Mouse (Mus musculus): ENCODE measurements around the gene Sorcs2. TPM values are rescaled to one million over a fixed set of nuclear protein-coding genes. Genes with fewer than 3 reads are reported as not detected.

The Sorcs2 gene
- polyA plus RNA-seq, 1 experiment from 2014 or later, result 9.9 TPM

GRCm38 (mm10) chr5:36220105-36220504 lies 177.8 kb downstream of the Sorcs2 start:
- ATAC-seq (ENCODE audit: insufficient number of reproducible peaks, insufficient read depth, low FRiP score, low read depth), result no peak
- Histone ChIP-seq H3K9me3 (ENCODE audit: control insufficient read depth, low read length) (peaks cover 5% of the 10 kb centered on the region; the same call in 1 of the 2 replicates), H3K9ac (ENCODE audit: low read length) (no peak overlapping the region), H3K4me2 (ENCODE audit: low read length) (no peak overlapping the region), H3K27me3 (ENCODE audit: control insufficient read depth, insufficient read depth, low read length) (no peaks in the 10 kb centered on the region), H3K27ac (replicated peaks in 1 of 2; ENCODE audit: control insufficient read depth in 1 of 2, insufficient read depth in 1 of 2, low read depth in 2 of 2, low read length in 2 of 2) (no peak overlapping the region), H3K4me3 (ENCODE audit: control insufficient read depth in 1 of 2, insufficient read depth in 1 of 2, low read depth in 1 of 2, low read length in 2 of 2) (no peak overlapping the region), H3K4me1 (ENCODE audit: control insufficient read depth in 2 of 2, insufficient read depth in 2 of 2, low read length in 2 of 2) (peaks cover 0 to 4% of the 10 kb centered on the region in 2 experiments; a peak in 3 of 4 replicates), H3K36me3 (ENCODE audit: control insufficient read depth, insufficient read depth, low read length) (no peaks in the 10 kb centered on the region)
- WGBS, result 79% methylated on average over 4 of the region's 4 CpGs

GRCm38 (mm10) chr5:36213310-36213709 lies 184.6 kb downstream of the Sorcs2 start:
- no peaks in the 10 kb centered on the region; a peak in 2 of 4 replicates for H3K4me1 ChIP-seq (ENCODE audit: control insufficient read depth in 2 of 2, insufficient read depth in 2 of 2, low read length in 2 of 2)
- H3K4me2 ChIP-seq (ENCODE audit: low read length), result no peak overlapping the region
- no peak overlapping the region for H3K4me3 ChIP-seq (ENCODE audit: control insufficient read depth in 1 of 2, insufficient read depth in 1 of 2, low read depth in 1 of 2, low read length in 2 of 2)
- H3K36me3 ChIP-seq (ENCODE audit: control insufficient read depth, insufficient read depth, low read length), result no peaks in the 10 kb centered on the region
- no peak overlapping the region for H3K9ac ChIP-seq (ENCODE audit: low read length)
- 75% methylated on average over 10 of the region's 10 CpGs for WGBS
- no peak for ATAC-seq (ENCODE audit: insufficient number of reproducible peaks, insufficient read depth, low FRiP score, low read depth)
- peaks cover 11% of the 10 kb centered on the region for H3K9me3 ChIP-seq (ENCODE audit: control insufficient read depth, low read length)
- H3K27ac ChIP-seq (replicated peaks in 1 of 2; ENCODE audit: control insufficient read depth in 1 of 2, insufficient read depth in 1 of 2, low read depth in 2 of 2, low read length in 2 of 2), result no peak overlapping the region
- no peaks in the 10 kb centered on the region for H3K27me3 ChIP-seq (ENCODE audit: control insufficient read depth, insufficient read depth, low read length)

DNA sequence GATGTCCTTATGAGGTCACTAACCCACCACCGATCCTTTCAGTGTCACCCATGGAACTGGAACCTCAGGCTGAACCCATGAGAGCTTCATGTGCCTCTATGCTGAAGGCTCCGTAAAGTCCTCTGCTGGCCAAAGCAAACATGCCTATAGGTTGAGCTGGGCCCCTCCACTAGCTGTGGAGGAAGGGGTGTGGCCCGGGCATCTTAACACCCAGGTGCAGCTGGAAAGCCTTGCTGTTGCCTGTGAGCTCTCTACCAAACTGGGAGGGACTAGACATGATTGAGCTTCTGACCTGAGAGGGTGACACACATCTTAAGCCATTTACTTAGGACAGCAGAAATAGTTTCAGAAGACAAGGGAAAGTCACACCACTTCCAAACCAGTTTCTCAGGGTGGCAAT lies 189.1 kb downstream of the Sorcs2 start:
- WGBS, result 89% methylated on average over 3 of the region's 3 CpGs
- Histone ChIP-seq H3K9ac (ENCODE audit: low read length) (no peak overlapping the region), H3K27ac (replicated peaks in 1 of 2; ENCODE audit: control insufficient read depth in 1 of 2, insufficient read depth in 1 of 2, low read depth in 2 of 2, low read length in 2 of 2) (no peak overlapping the region), H3K4me2 (ENCODE audit: low read length) (no peak overlapping the region), H3K36me3 (ENCODE audit: control insufficient read depth, insufficient read depth, low read length) (no peaks in the 10 kb centered on the region), H3K4me1 (ENCODE audit: control insufficient read depth in 2 of 2, insufficient read depth in 2 of 2, low read length in 2 of 2) (peaks cover 0 to 6% of the 10 kb centered on the region in 2 experiments; a peak in 2 of 4 replicates), H3K9me3 (ENCODE audit: control insufficient read depth, low read length) (no peaks in the 10 kb centered on the region), H3K27me3 (ENCODE audit: control insufficient read depth, insufficient read depth, low read length) (no peaks in the 10 kb centered on the region), H3K4me3 (ENCODE audit: control insufficient read depth in 1 of 2, insufficient read depth in 1 of 2, low read depth in 1 of 2, low read length in 2 of 2) (no peak overlapping the region)
- ATAC-seq (ENCODE audit: insufficient number of reproducible peaks, insufficient read depth, low FRiP score, low read depth), result no peak

GRCm38 (mm10) chr5:36205397-36205796 lies 192.5 kb downstream of the Sorcs2 start:
- Histone ChIP-seq H3K36me3 (ENCODE audit: control insufficient read depth, insufficient read depth, low read length) (no peaks in the 10 kb centered on the region), H3K9ac (ENCODE audit: low read length) (no peak overlapping the region), H3K4me2 (ENCODE audit: low read length) (no peak overlapping the region), H3K27me3 (ENCODE audit: control insufficient read depth, insufficient read depth, low read length) (no peaks in the 10 kb centered on the region), H3K27ac (replicated peaks in 1 of 2; ENCODE audit: control insufficient read depth in 1 of 2, insufficient read depth in 1 of 2, low read depth in 2 of 2, low read length in 2 of 2) (no peak overlapping the region), H3K9me3 (ENCODE audit: control insufficient read depth, low read length) (no peaks in the 10 kb centered on the region), H3K4me1 (ENCODE audit: control insufficient read depth in 2 of 2, insufficient read depth in 2 of 2, low read length in 2 of 2) (peaks cover 6 to 11% of the 10 kb centered on the region in 2 experiments; a peak in 3 of 4 replicates), H3K4me3 (ENCODE audit: control insufficient read depth in 1 of 2, insufficient read depth in 1 of 2, low read depth in 1 of 2, low read length in 2 of 2) (no peak overlapping the region)
- 67% methylated on average over 11 of the region's 11 CpGs for WGBS
- no peak for ATAC-seq (ENCODE audit: insufficient number of reproducible peaks, insufficient read depth, low FRiP score, low read depth)

DNA sequence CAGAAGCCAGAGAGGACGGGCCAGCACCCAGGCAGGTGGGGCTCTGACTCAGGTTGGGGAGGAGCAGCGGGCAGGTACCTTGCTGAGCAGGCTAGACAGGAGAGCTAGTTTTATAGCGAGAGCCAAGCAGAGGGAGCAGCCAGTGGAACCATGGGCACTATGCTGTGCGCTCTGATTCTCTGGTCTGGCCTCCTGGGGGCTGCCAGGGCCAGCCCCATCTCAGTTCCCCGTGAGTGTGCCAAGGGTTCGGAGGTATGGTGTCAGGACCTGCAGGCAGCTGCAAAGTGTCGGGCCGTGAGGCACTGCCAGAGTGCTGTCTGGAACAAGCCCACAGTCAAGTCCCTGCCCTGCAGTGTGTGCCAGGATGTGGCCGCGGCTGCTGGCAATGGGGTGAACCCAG lies 194.0 kb downstream of the Sorcs2 start, which contains the start of gene Psapl1:
Psapl1 (plus strand) TSS at position 106 of the 400 bp plus-strand sequence.
- WGBS, result 87% methylated on average over 10 of the region's 10 CpGs
- H3K27me3 ChIP-seq (ENCODE audit: control insufficient read depth, insufficient read depth, low read length), result no peaks in the 10 kb centered on the region
- H3K36me3 ChIP-seq (ENCODE audit: control insufficient read depth, insufficient read depth, low read length), result no peaks in the 10 kb centered on the region
- no peak within 1 kb of the TSS for H3K4me2 ChIP-seq (ENCODE audit: low read length)
- H3K27ac ChIP-seq (replicated peaks in 1 of 2; ENCODE audit: control insufficient read depth in 1 of 2, insufficient read depth in 1 of 2, low read depth in 2 of 2, low read length in 2 of 2), result no peak within 1 kb of the TSS
- ATAC-seq (ENCODE audit: insufficient number of reproducible peaks, insufficient read depth, low FRiP score, low read depth), result no peak
- H3K4me3 ChIP-seq (ENCODE audit: control insufficient read depth in 1 of 2, insufficient read depth in 1 of 2, low read depth in 1 of 2, low read length in 2 of 2), result no peak within 1 kb of the TSS
- peaks cover 6 to 11% of the 10 kb centered on the region in 2 experiments; a peak in 3 of 4 replicates for H3K4me1 ChIP-seq (ENCODE audit: control insufficient read depth in 2 of 2, insufficient read depth in 2 of 2, low read length in 2 of 2)
- no peaks in the 10 kb centered on the region for H3K9me3 ChIP-seq (ENCODE audit: control insufficient read depth, low read length)
- no peak within 1 kb of the TSS for H3K9ac ChIP-seq (ENCODE audit: low read length)

DNA sequence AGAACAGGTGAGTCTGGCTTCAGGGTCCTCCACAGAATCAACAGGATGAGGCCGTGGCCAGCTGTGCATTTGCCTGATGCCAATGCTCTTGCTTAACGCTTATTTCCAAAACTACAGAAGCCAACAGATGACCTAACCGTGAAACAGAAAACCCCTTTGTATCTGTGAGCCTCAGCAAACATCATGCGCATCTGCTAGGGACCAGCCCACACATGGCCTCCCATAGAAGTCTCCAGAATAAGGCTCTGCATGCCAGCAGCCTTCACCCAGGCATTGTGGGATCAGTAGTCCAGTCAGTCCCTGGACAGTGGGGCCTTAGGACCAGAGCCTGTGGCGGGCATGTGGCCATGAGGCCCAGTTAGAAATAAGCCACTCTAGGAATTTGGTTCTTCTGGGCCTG lies 194.5 kb downstream of the Sorcs2 start:
- 85% methylated on average over 5 of the region's 5 CpGs for WGBS
- no peaks in the 10 kb centered on the region for H3K36me3 ChIP-seq (ENCODE audit: control insufficient read depth, insufficient read depth, low read length)
- H3K4me1 ChIP-seq (ENCODE audit: control insufficient read depth in 2 of 2, insufficient read depth in 2 of 2, low read length in 2 of 2), result peaks cover 6 to 11% of the 10 kb centered on the region in 2 experiments; a peak in 3 of 4 replicates
- no peaks in the 10 kb centered on the region for H3K9me3 ChIP-seq (ENCODE audit: control insufficient read depth, low read length)
- no peak overlapping the region for H3K27ac ChIP-seq (replicated peaks in 1 of 2; ENCODE audit: control insufficient read depth in 1 of 2, insufficient read depth in 1 of 2, low read depth in 2 of 2, low read length in 2 of 2)
- ATAC-seq (ENCODE audit: insufficient number of reproducible peaks, insufficient read depth, low FRiP score, low read depth), result no peak
- H3K4me2 ChIP-seq (ENCODE audit: low read length), result no peak overlapping the region
- no peaks in the 10 kb centered on the region for H3K27me3 ChIP-seq (ENCODE audit: control insufficient read depth, insufficient read depth, low read length)
- H3K4me3 ChIP-seq (ENCODE audit: control insufficient read depth in 1 of 2, insufficient read depth in 1 of 2, low read depth in 1 of 2, low read length in 2 of 2), result no peak overlapping the region
- H3K9ac ChIP-seq (ENCODE audit: low read length), result no peak overlapping the region

DNA sequence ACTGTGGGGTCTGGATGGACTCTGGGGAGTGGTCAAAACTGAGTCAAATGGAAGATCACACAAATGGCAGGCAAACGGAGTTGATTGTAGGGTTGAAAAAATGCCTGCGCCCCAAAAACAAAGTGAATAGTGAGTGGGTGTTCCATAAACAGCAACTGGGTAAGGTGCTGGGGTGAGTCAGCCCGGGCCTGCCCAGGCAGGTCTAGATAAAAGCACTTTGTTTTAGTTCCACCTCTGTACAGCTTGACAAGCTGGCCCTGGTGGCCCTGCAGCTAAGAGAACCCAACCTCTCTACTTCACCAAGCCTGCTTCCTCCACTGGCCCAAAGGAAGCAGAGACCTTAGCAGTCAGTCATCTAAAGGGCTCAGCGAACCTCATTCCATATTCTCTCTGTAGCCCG lies 195.2 kb downstream of the Sorcs2 start:
- H3K27me3 ChIP-seq (ENCODE audit: control insufficient read depth, insufficient read depth, low read length), result no peaks in the 10 kb centered on the region
- no peaks in the 10 kb centered on the region for H3K9me3 ChIP-seq (ENCODE audit: control insufficient read depth, low read length)
- H3K27ac ChIP-seq (replicated peaks in 1 of 2; ENCODE audit: control insufficient read depth in 1 of 2, insufficient read depth in 1 of 2, low read depth in 2 of 2, low read length in 2 of 2), result no peak overlapping the region
- no peak for ATAC-seq (ENCODE audit: insufficient number of reproducible peaks, insufficient read depth, low FRiP score, low read depth)
- H3K4me2 ChIP-seq (ENCODE audit: low read length), result no peak overlapping the region
- H3K9ac ChIP-seq (ENCODE audit: low read length), result no peak overlapping the region
- 57% methylated on average over 5 of the region's 5 CpGs for WGBS
- peaks cover 6 to 11% of the 10 kb centered on the region in 2 experiments; a peak in 3 of 4 replicates for H3K4me1 ChIP-seq (ENCODE audit: control insufficient read depth in 2 of 2, insufficient read depth in 2 of 2, low read length in 2 of 2)
- no peak overlapping the region for H3K4me3 ChIP-seq (ENCODE audit: control insufficient read depth in 1 of 2, insufficient read depth in 1 of 2, low read depth in 1 of 2, low read length in 2 of 2)
- no peaks in the 10 kb centered on the region for H3K36me3 ChIP-seq (ENCODE audit: control insufficient read depth, insufficient read depth, low read length)

DNA sequence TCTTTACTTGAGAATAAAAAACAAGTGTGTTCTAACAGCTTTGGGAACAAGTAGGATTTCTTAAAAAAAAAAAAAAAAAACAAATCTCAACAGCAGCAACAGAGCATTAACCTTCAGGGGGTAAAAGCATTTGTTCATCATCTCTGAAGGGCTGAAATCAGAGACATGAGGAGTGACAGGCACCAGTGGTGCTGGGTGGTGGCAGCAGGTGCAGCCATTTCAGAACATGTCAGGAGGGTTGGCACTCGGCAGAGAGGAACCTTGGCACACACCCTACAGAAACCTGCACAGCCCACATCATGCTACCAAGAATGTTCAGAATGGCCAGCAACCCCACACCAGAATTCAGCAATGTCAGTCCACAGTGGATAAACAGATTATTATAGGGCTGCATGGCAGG lies 198.4 kb downstream of the Sorcs2 start:
- H3K27ac ChIP-seq (replicated peaks in 1 of 2; ENCODE audit: control insufficient read depth in 1 of 2, insufficient read depth in 1 of 2, low read depth in 2 of 2, low read length in 2 of 2), result no peak overlapping the region
- no peak overlapping the region for H3K4me3 ChIP-seq (ENCODE audit: control insufficient read depth in 1 of 2, insufficient read depth in 1 of 2, low read depth in 1 of 2, low read length in 2 of 2)
- H3K27me3 ChIP-seq (ENCODE audit: control insufficient read depth, insufficient read depth, low read length), result no peaks in the 10 kb centered on the region
- WGBS, result 67% methylated on average over 1 of the region's 1 CpGs
- no peak overlapping the region for H3K9ac ChIP-seq (ENCODE audit: low read length)
- H3K9me3 ChIP-seq (ENCODE audit: control insufficient read depth, low read length), result no peaks in the 10 kb centered on the region
- H3K4me1 ChIP-seq (ENCODE audit: control insufficient read depth in 2 of 2, insufficient read depth in 2 of 2, low read length in 2 of 2), result peaks cover 11 to 13% of the 10 kb centered on the region in 2 experiments; a peak in 3 of 4 replicates
- ATAC-seq (ENCODE audit: insufficient number of reproducible peaks, insufficient read depth, low FRiP score, low read depth), result no peak
- H3K36me3 ChIP-seq (ENCODE audit: control insufficient read depth, insufficient read depth, low read length), result no peaks in the 10 kb centered on the region
- no peak overlapping the region for H3K4me2 ChIP-seq (ENCODE audit: low read length)

All from heart, embryonic 14.5 days (tissue).